Mouse (Mus musculus) retina, embryonic 14.5 days (tissue): ENCODE data around the gene Rps17.

Source experiments
- DNase-seq: peaks from one replicate; pipeline ENCODE4 v3.0.0-alpha.2; 2015; ENCODE audit warnings: low spot score

Gene Rps17

DNA sequence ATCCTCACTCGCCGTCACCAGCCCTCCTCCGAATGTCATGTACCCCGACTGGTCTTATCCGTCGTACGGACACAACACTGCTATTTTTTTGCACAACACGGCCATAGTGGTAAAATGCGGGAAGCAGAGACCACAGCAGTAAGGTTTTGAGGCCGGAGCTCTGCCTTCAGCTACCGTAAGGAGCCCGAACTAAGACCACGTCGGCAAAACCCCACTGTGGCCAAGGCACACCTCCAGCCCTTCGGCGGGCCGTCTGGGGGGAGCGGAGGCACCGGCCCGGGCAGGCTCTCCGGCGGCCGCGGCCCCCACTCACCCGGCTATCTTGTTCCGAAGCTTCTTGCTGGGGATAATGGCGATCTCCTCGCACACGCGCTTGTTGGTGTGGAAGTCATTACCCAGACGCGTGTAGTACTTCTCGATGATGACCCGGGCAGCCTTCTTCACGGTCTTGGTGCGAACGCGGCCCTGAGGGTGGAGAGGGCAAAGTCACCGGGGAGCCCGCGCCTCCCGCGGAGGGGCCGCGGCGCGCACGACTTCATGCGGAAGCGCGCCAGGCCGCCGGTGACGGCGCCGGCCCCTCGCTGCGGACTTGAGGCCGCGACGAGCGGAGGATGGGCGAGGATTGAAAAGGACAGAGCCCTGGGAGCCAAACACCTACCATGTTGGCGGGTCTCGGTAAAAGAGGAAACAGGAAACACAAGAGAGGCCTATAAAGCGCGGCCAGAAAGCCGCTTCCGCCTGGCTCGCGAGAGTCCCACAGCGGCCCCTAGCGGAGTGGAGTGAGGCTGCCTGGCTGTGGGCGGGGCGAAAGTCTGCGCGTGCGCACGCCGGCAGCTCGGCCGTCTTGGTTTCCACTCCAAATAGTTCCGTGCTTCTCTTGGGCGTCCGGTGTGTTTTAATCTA is at the start of gene Rps17:
Gene Rps17, minus strand, starts transcription at position 711 of the 903 bp plus-strand sequence.
- peak; percentile 96 for DNase-seq

DNA sequence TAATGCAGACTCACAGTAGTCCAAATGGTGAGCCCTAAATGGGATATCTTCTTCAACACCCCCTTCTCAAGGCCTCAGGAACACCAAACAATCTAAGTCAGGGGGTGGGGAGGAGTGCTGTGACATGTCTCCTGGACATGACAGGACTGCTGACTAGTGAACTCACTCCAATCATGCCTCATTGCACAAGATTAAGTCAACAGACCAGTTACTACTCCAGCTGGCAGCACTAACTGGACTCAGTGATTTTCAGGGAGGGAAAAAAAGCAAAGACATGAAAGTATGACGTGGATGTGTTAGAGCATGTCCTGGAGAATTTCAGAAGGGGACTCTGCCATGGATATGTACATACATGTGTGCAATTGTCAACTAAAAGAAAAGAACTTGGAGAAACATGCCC is 34.3 kb upstream of the Rps17 start:
- DNase-seq: no peak

DNA sequence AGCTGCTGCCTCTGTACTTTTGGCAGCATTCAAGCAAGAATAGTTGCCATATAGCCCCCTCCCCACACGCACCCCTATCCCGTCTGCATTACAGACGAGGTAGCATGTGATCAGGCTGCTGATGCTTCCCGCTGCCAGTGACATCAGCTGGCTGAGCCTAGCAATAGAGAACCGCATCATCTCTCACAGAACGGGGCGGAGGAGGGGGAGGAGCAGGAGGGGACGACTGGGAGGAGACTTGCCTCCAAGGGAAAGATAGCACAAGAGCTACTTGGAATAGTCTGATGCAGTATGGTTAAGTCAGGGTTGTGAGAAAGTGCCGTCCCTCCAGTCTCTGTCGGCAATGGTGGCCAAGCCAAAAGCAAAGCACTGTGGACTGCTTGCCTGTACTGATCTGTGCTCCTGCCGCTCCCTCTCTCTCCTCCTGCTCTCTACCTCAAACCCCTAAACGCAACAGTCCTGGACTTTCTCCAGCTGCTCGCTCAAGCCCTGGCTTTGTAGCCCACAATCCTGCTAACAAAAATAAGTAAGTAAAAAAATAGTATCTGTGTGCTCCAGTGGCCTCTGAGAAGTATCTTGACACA is 27.4 kb upstream of the Rps17 start:
- peak; percentile 65 for DNase-seq

DNA sequence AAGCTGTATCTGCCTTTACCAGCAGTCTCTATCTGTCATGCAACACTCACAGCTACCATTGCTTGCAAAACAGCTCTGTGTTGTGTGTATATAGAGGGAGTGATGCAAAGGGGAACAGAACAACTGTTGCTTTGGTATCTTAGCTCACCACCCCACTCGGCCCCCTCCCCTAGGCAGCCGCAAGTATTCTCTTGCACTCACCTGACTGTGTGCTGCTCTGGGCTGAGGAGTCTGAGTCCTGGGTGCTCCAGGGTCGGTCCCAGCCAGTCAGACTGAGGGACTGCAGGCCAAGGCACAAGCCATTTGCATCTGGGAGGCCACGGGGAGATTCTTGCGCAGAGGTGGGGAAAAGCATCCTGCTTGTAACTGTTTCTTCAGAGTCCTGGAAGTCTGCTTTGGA is 26.8 kb upstream of the Rps17 start:
- DNase-seq: no peak

DNA sequence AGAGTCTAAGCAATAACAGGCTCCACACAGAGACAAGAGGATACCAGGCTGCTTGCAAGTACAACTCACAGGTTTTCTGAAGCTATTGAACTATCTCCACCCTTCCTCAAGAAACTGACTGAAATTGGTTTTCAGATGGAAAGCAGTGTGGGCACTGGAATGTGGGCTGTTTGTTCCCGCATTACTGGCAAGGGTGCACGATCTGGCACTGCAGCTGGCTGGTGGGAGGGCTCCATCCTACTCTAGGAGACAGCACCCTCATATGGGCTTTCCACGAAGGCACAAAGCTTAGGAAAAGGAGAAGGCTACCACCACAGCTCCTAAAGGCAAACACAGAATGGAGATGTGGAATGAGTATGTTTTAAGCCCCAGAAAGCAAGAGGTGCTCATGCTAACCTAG is 24.7 kb upstream of the Rps17 start:
- no peak for DNase-seq

DNA sequence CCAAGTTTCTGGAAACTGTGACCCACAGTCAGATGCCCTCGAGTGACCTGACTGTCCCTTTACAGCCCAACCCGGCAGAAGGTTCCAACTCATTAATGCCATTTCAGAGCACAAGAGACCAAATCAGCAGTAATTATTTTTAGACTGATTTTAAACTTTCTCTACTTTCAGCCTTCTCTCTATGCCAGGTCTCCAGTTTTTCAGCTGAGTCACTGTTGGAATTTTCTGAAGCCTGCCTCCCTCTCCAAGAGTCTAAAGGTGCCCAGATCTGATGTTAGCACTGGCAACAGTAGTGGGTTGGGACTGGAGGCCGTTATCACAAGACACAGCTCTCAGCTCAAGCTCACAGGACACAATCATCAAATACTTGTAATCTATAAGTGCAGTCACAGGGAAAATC is 22.9 kb upstream of the Rps17 start:
- DNase-seq: no peak

DNA sequence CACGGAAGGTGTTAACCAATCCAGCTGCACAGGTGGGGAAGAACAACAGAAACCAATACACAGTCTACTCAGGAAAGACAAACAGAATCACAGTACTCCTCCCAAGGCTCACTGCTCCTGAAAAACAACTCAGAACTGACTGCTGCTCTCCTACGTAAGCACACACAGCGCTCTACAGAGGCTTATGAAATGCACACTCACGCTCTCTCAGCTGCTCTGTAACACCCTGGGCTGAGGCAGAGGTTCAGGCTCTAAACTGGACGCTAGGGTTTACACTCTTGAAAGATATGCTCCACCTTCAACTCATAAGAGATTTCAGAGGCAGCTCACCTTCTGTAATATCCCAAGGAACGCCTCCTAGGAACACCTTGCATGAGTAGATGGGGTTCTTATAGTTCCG is 11.9 kb upstream of the Rps17 start:
- DNase-seq: no peak

DNA sequence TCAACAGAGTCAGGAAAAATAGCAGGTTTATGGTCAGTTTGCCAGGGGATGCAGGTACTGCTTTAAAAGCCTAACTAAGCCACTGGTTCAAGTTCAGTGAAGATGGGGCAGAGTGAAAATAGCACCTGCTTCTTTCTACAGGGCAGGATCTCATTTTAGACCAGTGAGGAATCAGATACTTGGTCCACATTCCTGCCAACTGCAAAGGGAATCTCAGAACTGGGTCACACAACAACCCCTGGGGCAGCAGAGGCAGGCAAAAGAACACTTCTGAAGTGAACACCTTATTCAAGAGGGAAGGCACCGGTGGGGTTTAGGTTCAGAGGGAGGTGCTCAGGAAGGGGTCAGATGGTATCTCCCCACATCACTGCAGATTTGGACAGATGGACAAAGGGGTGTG is 11.3 kb upstream of the Rps17 start:
- DNase-seq: no peak

DNA sequence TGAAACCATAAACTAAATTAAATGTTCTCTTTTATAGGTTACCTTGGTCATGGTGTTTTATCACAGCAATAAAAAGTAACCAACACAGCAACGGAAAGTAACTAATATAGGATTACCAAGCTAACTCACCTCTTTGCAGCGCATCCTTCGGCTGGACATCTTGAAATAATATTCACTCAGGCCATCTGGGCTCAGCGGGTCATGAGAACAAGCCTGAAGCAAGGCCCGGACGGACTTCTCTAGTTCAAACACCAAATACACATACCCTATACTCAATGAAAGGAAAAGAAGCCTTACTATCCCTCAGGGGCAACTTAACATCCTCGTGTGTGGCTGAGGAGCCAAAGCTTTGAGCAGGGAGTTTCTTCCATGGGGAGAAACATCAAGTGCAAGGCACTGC is 10.7 kb upstream of the Rps17 start:
- DNase-seq: no peak

DNA sequence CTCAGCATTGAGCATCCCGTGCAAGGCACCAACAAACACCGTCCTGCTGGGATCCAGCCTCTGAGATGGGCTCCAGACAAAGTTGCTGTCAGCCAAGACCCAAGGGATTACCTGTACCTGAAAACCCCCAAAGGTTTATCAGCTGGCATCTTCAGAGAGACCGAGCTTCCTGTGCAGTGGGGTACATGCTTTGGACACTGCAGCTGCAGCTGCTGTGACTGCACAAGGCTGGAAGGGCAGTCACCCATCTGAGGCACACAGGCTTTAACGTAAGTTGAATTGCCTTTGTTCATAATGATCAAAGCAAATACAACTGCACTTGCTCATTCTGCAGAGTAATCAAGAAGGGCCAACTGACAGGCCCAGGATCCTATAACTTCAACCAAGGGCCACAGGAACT is 6.8 kb upstream of the Rps17 start:
- DNase-seq: no peak

DNA sequence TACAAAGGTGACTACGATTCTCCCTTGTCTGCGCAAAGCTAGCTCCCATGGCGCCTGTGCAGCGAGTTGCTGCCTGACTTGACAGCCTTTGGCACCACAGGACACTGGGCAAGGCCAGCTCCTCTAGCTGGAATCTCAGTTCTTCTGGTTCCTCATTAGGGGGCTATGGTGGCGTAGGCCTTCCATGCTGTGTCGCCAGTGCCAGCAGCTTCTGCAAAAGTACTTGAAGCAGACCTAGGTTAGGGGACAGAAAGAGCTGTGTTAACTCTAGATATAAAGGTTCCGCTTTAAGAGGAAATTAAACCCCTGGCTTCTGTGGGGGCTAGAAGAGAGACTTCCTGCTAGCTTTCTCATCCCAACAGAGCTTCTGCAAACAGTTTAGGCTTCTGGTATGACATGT is 3.2 kb upstream of the Rps17 start:
- no peak for DNase-seq

DNA sequence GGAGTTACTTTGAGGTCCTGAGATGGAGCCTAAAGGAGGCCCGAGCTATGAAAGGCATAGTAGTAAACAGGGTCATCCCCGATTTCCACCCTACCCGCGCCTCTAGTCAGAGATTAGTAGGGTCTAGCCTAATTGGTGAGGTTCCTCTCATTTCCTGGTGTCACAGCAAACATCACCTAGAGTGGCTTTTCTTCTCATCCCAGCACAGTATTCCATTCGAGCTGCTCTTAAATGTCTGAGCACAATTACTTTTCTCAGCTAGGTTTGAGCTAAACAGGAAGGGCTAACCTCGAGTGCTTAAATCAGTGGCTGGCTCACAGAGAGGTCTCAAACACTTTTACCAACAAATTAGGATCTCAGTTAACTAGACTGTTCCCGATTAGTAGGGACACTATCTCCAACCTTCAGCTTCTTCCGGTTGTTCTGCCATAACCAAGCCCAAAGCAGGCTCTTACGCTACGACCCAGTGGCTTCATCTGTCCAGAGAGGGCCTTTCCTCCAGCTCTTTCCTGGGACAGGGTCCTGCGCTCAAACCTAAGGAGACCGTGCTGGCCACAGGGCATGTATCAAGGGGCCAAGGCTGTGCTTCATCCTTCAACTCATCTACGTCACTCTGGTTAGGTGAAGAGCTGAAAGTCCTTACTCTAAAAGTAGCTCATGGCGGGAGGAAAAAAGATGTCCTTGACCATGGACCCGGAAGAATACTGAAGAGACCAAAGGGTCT is 555 bp upstream of the Rps17 start:
- no peak for DNase-seq

DNA sequence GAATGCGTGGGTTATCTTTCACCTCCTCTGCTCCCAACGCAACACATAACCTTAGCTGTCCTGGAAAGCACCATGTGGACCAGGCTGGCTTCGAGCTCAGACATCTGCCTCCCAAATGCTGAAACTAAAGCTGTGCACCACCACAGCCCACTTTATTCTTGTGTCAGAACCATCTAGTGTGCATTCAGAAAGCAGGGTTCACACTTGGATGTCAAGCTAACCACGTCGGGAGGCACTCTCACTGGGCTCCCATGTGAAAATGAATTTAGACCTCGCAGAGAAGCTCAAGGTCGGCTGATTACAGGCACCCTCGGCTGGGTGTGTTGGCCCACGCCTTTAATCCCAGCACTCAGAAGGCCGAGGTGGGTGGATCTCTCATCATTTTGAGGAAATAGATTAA is 1.2 kb downstream of the Rps17 start:
- DNase-seq: no peak

DNA sequence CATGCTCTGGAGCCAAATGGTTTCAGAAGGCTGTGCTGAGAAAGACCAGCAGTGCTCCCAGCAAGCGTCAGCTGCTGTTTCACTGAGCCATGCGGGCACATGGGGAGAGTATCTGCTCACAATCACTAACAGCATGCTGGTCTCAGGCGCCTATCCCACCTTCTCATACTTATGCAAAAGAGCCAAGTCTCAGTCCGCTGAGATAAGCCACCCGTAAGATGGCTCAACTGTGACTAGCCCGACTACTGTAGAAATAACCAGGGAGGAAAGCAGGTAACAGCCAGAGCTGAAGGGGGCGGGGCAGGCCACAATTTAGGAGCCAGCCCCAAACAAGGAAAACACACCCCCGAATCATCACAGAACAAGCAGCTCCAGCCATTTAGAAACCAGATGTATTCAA is 1.7 kb downstream of the Rps17 start:
- DNase-seq: no peak

DNA sequence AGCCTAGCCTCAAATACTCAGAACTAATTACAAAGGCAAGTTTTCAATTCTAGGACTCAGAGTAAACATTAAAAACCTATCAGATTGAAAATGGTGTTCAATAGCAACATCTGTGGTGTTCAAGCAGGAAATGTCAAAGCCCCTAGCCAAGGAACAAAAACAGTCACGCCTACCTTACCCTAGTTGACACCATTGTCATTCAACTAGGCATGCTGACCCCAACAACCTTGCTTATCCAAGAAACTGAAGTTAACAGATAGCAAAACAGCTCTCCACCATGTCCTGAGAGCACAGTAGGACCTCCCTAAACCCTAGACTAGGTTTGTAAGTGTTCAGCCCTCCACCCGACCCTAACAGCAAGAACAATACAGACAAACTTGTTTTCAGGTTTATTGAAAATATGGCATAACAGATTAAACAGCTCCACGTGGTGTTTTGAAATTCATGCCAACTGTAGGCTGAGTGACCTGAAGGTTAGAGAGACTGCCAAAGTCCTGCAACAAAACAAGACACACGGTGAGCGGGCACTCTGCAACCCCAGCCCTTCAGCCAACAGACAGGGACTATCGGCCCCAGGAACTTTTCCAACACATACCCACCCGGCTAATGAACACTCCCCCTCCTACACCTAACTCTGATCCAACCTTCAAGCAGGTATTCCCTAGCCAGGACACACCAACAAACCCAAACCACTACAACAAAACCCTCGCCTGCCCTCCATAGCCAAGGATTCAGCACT is 2.5 kb downstream of the Rps17 start:
- no peak for DNase-seq

DNA sequence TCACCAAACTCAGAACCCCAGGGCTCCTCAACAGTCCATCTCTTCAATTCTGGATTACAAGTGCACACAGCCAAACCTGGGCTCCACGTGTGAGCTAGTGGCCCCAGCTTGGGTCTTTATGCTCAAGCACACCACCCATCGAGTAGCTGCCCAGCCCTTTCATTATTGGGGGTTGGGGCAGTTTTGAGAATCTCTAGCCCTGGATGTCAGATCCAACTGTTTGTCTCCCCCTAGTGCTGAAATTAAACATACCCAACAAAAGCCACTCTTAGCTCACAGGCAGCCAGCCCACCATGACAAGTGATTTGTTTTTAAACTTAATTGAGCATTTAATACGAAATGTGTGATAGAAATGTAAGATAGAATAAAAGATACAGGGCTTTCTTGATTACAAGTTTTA is 3.5 kb downstream of the Rps17 start:
- DNase-seq: peak; percentile 75

DNA sequence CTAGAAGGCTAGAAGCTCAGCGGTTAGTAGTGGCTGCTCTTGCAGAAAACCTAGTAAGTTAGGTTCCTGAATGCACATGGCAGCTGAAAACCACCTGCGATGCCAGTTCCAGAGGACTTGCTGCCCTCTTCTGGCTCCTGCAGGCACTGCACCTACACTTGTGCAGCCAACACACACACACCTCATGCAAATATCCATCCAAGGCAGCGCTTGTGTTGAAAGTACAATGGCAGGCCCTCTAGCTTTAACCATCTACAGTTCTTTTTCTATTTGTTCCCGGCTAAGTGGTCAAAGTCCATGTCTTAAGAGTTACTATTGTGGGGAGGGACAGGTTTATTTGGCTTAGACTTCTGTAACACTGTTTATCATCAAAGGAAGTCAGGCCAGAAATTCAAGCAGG is 5.3 kb downstream of the Rps17 start:
- peak; percentile 71 for DNase-seq

DNA sequence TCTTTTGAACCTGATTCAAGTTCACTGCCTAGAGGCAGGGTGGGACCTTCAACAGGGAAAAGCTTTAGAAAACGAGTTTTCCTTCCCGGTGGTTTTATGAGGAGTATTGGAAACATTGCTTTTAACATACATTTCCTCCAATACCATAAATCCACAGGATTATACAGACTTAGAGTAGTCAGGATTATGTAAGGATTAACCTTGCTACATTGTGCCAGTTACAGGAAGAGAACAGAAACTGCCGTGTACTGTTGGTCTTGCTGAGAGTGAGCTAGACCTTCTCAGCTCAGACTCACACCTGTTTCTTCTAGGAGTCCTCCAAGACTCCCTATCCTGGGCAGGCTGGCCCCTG is 6.6 kb downstream of the Rps17 start:
- DNase-seq: no peak

DNA sequence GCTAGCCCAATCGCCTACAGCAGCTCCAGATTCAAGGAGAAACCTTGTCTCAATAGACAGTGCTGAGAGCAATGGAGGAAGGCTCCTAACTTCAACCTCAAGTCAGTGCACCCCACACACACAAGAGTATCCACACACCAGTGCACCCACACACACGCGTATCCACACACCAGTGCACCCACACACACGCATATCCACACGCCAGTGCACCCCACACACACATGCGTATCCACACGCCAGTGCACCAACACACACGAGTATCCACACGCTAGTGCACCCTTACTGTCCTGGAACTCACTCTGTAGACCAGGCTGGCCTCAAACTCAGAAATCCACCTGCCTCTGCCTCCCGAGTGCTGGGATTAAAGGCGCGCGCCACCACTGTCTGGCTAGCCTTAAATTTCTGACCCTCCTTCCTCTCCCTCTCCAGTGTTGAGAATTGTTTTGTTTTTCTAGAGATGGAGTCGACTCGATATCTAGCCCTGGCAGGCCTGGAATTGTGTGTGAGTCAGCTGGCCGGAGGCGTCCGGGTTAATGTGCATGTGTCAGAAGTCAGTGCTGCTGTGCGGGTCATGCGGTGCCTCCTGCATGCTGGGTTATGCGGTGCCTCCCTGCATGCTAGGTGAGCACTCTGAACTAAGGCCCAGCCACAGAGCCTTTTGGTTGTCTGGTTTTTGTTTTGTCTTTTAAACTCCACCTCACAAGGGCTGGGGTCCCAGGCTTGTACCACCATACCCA is 7.1 kb downstream of the Rps17 start:
- DNase-seq: no peak

DNA sequence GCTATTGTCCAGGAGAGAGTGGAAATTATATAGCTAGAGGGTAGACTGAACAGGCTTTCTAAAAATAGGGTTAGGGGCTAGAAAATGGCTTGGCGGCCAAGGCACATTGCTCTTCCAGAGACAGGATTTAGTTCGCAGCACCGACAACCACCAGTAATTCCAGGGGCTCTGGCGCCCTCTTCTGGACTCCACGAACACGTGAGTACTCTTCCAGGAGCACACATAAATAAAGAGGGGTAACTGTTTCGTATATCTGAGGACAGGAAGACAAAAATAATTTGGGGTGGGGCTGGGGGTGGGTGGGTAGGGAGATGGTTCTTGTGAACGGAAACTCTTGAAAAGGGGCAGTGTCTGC is 8.6 kb downstream of the Rps17 start:
- peak; percentile 79 for DNase-seq

DNA sequence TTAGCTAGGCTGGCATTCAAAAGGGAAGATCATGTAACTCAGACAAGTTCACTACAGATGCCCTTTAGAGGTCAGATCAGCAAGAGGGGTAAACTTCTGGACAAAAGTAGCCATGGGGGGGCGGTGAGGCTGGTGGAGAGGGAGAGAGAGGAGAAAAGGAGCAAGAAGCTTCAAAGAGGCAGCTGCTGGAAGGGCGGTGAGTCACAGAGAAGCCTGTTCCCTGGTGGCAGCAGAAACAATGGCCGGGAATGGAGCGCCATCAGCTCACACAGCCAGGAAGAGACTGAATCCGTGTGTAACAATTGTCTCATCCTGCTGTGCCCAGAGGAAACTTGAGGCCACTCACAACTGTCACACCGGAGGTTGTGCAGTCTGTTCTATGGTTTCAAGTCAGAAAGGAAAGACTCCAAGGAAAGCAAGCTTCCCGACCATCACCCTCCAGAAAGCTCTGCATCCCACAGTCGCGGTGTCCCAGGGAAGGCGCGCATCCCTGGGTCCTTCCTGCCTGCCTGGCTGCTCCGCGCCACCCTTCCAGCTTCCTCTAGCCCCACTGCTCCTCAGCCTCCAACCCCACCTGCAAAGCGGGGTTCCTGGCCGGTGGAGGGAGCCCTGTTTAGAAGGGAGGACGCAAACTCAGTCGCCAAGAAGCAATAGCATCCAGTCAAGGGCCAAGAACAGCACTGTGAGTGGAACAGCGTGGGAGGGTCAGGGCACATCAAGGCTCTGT is 9.2 kb downstream of the Rps17 start:
- peak; percentile 55 for DNase-seq
